Mouse (Mus musculus) heart, adult 2 months (tissue): ENCODE results near the gene Tmtc1. TPM values are rescaled to one million over a fixed set of nuclear protein-coding genes. Genes with fewer than 3 reads are reported as not detected.

Experiments
- DNase-seq, 2 experiments: peaks; one replicate each; pipeline ENCODE4 v3.0.0; 2021
- H3K27ac ChIP-seq: fragments of 200-600 bp; 2 replicates; pipeline ENCODE4 v1.8.1; 2022
- H3K27me3 ChIP-seq: fragments of 200-500 bp; 2 replicates; pipeline ENCODE4 v1.6.1; 2012; ENCODE audit warnings: mild to moderate bottlenecking, low read length, inconsistent platforms, mixed read lengths; ENCODE audit not compliant: control insufficient read depth, insufficient read depth
- H3K36me3 ChIP-seq: fragments of 200-500 bp; 2 replicates; pipeline ENCODE4 v1.6.1; 2012; ENCODE audit warnings: low read length, inconsistent platforms; ENCODE audit not compliant: control insufficient read depth, insufficient read depth
- H3K4me1 ChIP-seq: fragments of 200-500 bp; 2 replicates; pipeline ENCODE4 v1.6.1; 2011; ENCODE audit warnings: low read length; ENCODE audit not compliant: control insufficient read depth, insufficient read depth
- H3K4me3 ChIP-seq: fragments of 200-600 bp; 2 replicates; pipeline ENCODE4 v1.8.1; 2022
- H3K79me2 ChIP-seq: fragments of 200-500 bp; replicated peaks from 2 replicates; pipeline ENCODE4 v1.6.1; 2012; ENCODE audit warnings: mild to moderate bottlenecking, inconsistent platforms, low read length, moderate library complexity, mixed read lengths; ENCODE audit not compliant: control insufficient read depth, insufficient read depth
- H3K9ac ChIP-seq: fragments of 200-500 bp; 2 replicates; pipeline ENCODE4 v1.6.1; 2012; ENCODE audit warnings: low read depth, mild to moderate bottlenecking, control low read depth, inconsistent platforms, low read length, mixed read lengths
- CTCF ChIP-seq: fragments of 200-600 bp; IDR thresholded peaks from 2 replicates; pipeline ENCODE4 v1.8.1; 2022; ENCODE audit warnings: antibody characterized with exemption, mild to moderate bottlenecking, moderate library complexity
- EP300 ChIP-seq: fragments of 200-500 bp; IDR thresholded peaks from 2 replicates; pipeline ENCODE4 v1.6.1; 2011; ENCODE audit warnings: low read depth, low read length, control low read depth; ENCODE audit not compliant: insufficient read depth
- POLR2A ChIP-seq: fragments of 200-500 bp; IDR thresholded peaks from 2 replicates; pipeline ENCODE4 v1.6.1; 2011; ENCODE audit warnings: mild to moderate bottlenecking, low read depth, low read length, control low read depth; ENCODE audit not compliant: insufficient read depth
- WGBS: fragments of 180-500 bp; shearing (Covaris S2); methylation state at CpG from one replicate; pipeline ENCODE4 v1.1.7; 2018; 5-methylcytosine and 5-hydroxymethylcytosine counted together
- intact Hi-C: fragments of 180-260 bp; cut with DNase I; formaldehyde crosslinking; loops from one replicate; pipeline ENCODE4 v1.15.1; 2025
- polyA plus RNA-seq: library from polyadenylated mRNA; depleted of rRNA; stranded (reverse); fragments of >200 nt; gene quantifications from 2 replicates; pipeline ENCODE4 v1.2.3, GENCODE M21; 2012
- total RNA-seq, 2 experiments: library from RNA; stranded (reverse); gene quantifications; 2 replicates each; pipeline ENCODE4 v1.2.3; 2021

The Tmtc1 gene
- total and polyA plus RNA-seq, 3 experiments, result 46.3 to 131 (median 89.4) TPM

- 88% methylated on average over 2 of the region's 2 CpGs for WGBS
- no peak overlapping the region for H3K27ac ChIP-seq
- H3K79me2 ChIP-seq, result no peaks in the 10 kb centered on the region
These were observed 141.9 kb downstream of the Tmtc1 start for GRCm38 (mm10) chr6:148302261-148302660.

GRCm38 (mm10) chr6:148297086-148297485, 147.1 kb downstream of the Tmtc1 start:
- 63% methylated on average over 4 of the region's 4 CpGs for WGBS
- Histone ChIP-seq H3K27me3 (no peaks in the 10 kb centered on the region), H3K79me2 (no peaks in the 10 kb centered on the region), H3K9ac (no peak overlapping the region), H3K36me3 (no peaks in the 10 kb centered on the region; the same call in 1 of the 2 replicates), H3K4me1 (no peaks in the 10 kb centered on the region), H3K4me3 (no peak overlapping the region), H3K27ac (no peak overlapping the region)
- no peak for DNase-seq
- TF ChIP-seq EP300 (no peak), POLR2A (no peak), CTCF (no peak)
- intact Hi-C loops, result no loop called here

More at GRCm38 (mm10) chr6:148302261-148302660, 141.9 kb downstream of the Tmtc1 start:
- H3K4me3 ChIP-seq, result no peak overlapping the region
- no peak overlapping the region for H3K9ac ChIP-seq
- no peaks in the 10 kb centered on the region for H3K27me3 ChIP-seq
- no peak for DNase-seq
- no peaks in the 10 kb centered on the region; the same call in 1 of the 2 replicates for H3K36me3 ChIP-seq
- intact Hi-C loops, result no loop called here
- TF ChIP-seq CTCF, result no peak
- TF ChIP-seq POLR2A, result no peak
- no peaks in the 10 kb centered on the region for H3K4me1 ChIP-seq

DNA sequence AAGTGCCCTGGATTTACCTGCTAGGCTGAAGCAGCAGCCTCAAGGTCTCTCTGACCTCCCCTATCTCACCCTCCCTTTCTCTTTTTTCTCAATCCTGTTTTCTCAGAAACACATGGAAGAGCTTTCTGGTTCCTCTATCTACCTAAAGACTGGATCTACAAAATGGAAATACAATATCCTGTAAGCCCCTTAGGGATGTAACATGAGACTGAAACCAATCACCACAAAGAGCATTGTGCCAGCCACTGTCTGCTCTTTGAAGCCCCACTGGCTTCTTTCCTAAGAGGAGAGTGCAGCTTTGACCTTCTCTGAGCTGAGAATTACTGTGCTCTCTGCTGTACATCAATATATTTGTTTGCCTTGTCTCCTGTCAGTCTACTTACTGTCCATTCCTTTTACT, 147.8 kb downstream of the Tmtc1 start:
- no peak for TF ChIP-seq CTCF
- no peak for TF ChIP-seq POLR2A
- no peak for TF ChIP-seq EP300
- no peak overlapping the region for H3K9ac ChIP-seq
- no peaks in the 10 kb centered on the region for H3K4me1 ChIP-seq
- intact Hi-C loops, result no loop called here
- no peaks in the 10 kb centered on the region for H3K79me2 ChIP-seq
- DNase-seq, result no peak
- no peaks in the 10 kb centered on the region for H3K27me3 ChIP-seq
- H3K27ac ChIP-seq, result no peak overlapping the region
- no peaks in the 10 kb centered on the region; the same call in 1 of the 2 replicates for H3K36me3 ChIP-seq
- H3K4me3 ChIP-seq, result no peak overlapping the region

DNA sequence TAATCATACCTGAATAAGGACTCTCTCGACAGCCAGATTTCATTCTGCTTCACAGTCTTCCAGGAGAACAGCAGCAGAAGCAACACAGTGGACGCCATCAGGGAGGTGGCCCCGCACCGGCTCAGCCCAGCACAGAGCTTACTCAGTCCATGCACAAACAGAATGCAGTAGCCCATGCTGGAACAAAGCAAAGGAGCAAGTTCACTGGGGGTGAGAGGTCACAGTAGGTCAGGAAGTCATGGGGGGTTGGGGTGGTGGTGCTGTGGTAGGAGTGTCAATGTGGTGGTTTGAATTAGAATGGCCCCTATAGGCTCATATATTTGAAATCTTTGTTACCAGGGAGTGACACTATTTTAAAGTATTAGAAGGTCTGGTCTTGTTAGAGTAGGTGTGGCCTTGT, 149.7 kb downstream of the Tmtc1 start:
- Histone ChIP-seq H3K9ac (no peak overlapping the region), H3K4me3 (no peak overlapping the region), H3K79me2 (no peaks in the 10 kb centered on the region), H3K27ac (no peak overlapping the region), H3K36me3 (peaks cover 3% of the 10 kb centered on the region), H3K27me3 (no peaks in the 10 kb centered on the region), H3K4me1 (no peaks in the 10 kb centered on the region)
- WGBS, result 83% methylated on average over 4 of the region's 4 CpGs
- no peak for DNase-seq
- no peak for TF ChIP-seq CTCF
- no peak for TF ChIP-seq EP300
- no peak for TF ChIP-seq POLR2A
- intact Hi-C loops, result no loop called here

GRCm38 (mm10) chr6:148290865-148291264, 153.3 kb downstream of the Tmtc1 start:
- Histone ChIP-seq H3K27me3 (no peaks in the 10 kb centered on the region), H3K36me3 (peaks cover 3% of the 10 kb centered on the region), H3K4me1 (no peaks in the 10 kb centered on the region), H3K79me2 (no peaks in the 10 kb centered on the region), H3K4me3 (no peak overlapping the region), H3K9ac (no peak overlapping the region), H3K27ac (no peak overlapping the region)
- intact Hi-C loops, result no loop called here
- DNase-seq, result no peak
- TF ChIP-seq POLR2A, result no peak
- TF ChIP-seq EP300, result no peak
- TF ChIP-seq CTCF, result no peak

DNA sequence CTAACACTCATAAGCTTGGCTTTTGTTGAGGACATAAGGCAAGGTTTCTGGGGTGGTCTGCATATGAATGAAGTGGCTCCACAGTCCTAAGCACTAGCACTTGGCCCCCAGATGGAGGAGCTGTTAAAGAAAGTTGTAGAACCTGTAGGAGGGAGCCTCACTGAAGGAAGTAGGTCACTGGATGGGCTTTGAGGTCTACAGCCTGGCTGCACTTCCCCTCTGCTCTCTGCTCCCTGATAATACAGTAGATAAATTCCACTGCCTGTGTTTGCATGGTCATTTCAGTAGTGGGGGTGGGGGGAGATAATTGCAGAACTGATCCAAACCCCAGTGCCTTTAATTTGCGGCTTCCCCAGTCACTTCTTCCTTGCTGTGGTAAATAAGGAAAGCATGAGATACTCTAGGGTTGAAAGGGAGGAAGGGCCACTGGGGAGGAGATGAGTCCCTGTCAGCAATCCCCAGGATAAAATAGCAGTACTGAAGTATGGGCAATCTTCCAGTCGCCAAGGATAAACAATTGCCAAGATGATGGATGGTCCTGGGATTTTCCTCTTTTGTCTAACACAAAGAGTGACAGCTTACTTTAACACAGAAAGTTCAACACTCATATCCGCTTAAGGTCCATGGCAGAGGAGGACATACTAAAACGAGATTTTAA, 160.8 kb downstream of the Tmtc1 start:
- Histone ChIP-seq H3K27me3 (no peaks in the 10 kb centered on the region), H3K79me2 (no peaks in the 10 kb centered on the region), H3K36me3 (peaks cover 6% of the 10 kb centered on the region), H3K27ac (no peak overlapping the region), H3K9ac (no peak overlapping the region), H3K4me3 (no peak overlapping the region), H3K4me1 (no peaks in the 10 kb centered on the region)
- no peak for DNase-seq
- TF ChIP-seq CTCF (no peak), EP300 (no peak), POLR2A (no peak)
- WGBS, result 49% methylated on average over 4 of the region's 4 CpGs
- intact Hi-C loops, result no loop called here
